Mouse (Mus musculus): ENCODE data around the gene Slc15a4.

Slc15a4 gene

DNA sequence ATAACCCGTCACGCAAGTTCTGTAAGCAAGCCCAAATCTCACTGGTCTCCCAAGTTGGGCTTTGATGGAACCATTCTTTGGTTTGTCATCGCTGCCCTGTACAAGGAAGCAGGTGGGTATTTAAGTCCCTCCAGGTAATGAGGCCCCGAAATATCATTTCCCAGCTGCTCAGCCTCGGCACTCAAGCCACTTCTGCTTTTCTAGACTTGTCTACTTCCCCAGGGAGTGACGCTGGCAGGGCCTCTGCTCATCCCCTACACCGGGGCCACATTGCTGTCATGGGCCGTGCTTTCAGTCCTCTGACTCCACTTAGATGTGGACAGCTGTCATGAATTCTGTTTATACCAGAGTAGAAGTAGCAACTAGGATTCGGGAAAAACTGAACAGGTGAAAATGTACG lies 11.6 kb downstream of the Slc15a4 start:
- peak; percentile 92 for DNase-seq (ENCODE audit: low read depth, low spot score)

DNA sequence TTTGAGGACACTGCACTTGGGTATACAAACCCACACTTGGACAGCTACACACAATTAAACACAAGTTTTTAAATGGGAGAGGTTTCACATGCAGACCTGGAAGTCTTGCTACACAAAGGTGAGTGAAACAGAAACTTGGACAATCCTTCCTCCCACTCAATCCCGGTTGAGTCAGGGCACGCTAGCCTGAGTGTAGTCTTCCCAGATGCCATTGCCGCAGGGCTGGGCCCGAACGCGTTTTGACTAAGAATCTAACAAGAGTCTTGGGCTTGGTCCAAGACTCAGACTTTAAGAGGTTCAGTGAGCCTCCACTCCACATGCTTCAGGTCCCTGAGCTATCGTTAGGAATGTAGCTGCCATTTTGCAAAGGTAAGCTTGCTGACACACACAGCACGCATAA lies 12.3 kb downstream of the Slc15a4 start:
- no peak for DNase-seq (ENCODE audit: low read depth, low spot score)

DNA sequence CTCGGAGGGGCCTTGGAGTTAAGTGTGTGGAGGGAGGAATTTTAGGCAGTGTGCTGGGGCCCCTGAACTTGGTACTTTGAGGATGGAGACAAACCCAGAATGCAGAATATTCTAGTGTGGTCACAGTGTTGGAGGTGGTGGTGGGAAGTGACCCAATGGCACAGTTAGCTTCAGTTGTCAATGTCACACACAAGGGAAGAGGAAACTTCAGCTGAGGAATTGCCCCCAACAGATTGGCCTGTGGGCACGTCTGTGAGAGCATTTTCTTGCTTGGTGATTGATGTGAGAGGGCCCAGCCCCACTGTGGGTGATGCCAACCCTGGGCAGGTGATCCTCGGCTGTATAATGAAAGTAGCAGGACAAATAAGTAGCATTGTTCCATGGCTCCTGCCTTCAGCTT lies 13.9 kb downstream of the Slc15a4 start:
- DNase-seq (ENCODE audit: low read depth, low spot score) = no peak

DNA sequence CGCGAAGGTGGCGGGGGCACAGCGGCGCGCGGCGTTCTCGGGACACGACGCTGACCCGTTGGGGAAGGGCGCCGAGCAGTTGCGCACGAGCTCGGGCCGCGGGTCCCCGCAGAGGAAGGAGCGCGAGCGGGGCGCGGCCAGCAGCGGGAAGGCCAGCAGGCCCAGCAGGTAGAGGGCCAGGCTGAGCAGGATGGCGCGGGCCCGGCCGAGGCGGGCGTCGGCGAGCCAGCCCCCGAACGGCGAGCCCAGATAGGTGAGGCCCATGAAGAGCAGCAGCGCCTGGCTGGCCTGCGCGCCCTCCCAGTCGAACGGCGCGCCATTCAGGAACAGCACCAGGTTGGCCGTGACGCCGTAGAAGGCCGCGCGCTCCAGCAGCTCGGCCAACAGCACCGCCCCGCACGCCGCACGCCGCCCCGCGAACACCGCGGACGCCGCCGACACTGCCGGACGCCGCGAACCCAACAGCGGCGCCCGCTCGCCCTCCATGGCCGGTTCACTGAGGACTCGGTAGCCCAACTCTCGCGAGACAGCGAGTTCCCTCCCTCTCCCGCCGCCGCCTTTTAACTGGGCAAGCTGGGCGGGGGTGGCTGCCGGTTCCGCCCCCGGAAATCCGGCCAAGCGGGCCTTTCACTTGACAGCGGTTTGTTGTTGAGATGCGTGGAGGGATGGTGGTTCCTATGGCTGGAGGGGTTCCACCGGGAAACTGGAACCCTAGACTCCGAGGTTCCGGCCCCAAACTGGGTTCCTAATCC lies 15.6 kb downstream of the Slc15a4 start:
- peak; percentile 97 for DNase-seq (ENCODE audit: low read depth, low spot score)

DNA sequence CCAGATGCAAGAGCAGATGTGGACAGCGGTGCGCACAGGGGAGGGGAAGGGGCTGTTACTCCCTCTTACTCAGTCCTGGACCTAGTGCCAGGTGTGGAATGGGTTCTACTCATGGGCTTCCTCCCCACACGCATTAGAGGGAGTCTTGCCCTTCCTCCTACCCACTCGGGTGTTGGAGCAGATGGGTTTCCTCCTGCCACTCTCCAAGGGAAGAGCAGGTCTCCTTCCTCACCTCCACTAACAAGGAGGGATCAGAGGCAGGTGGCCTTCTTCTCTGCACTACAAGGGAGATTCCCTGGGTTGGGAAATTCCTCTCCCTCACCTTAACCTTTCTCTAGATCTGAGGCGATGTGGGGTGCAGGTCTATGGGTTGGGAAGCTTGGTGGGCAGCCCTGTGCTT lies 16.5 kb downstream of the Slc15a4 start:
- peak; percentile 66 for DNase-seq (ENCODE audit: low read depth, low spot score)

DNA sequence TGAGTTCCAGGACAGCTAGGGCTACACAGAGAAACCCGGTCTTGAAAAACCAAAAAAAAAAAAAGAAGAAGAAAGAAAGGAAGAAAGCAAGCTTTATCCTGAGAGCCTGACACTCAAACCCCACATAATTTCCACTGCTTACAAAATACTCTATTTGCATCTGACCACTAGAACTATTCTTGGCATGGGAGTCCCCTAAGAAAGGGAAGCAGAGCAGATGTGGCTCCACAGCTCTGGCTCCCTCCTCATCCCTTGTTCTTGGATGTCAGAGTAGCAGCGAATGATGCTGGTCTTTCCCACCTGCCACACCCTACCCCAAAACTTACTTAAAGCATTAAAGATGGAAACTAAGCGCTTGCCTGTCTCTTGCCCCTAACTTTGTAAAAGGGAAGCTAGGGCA lies 17.2 kb downstream of the Slc15a4 start:
- no peak for DNase-seq (ENCODE audit: low read depth, low spot score)

DNA sequence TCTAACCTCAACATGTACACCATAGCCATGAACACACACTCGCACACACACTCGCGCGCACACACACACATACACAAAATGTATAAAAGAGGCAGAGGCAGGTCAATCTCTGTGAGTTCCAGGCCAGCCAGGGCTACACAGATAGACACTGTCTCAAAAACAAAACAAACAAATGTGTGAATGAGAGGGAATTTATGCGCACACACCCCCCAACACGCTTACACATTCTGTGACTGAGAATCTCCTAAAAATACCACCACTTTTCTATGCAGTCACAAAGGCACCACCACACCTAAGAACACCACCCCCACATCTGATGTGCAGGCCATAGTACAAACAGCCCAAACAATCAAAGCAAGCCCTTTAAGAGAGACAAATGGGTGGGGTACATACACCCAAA lies 20.3 kb downstream of the Slc15a4 start:
- peak; percentile 55 for DNase-seq (ENCODE audit: low read depth, low spot score)

DNA sequence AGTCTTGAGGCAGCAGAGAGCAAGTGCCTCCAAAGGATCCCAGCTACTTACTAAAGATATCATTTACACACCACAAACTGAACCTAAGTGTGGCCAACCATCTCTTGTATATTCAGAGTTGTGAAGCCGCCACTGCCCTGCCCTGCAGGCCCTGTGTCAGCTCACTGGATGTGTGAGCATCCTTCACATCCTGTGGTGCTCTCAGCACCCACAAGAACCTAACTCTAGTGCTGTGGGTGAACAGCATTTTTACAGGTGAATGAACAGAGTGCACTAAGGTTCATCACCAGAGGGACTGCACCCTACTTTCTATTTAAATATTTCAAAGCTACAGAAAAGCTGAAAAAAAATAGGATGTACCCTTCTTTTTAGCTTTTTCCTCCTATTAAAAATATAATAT lies 20.8 kb downstream of the Slc15a4 start:
- peak; percentile 60 for DNase-seq (ENCODE audit: low read depth, low spot score)

DNA sequence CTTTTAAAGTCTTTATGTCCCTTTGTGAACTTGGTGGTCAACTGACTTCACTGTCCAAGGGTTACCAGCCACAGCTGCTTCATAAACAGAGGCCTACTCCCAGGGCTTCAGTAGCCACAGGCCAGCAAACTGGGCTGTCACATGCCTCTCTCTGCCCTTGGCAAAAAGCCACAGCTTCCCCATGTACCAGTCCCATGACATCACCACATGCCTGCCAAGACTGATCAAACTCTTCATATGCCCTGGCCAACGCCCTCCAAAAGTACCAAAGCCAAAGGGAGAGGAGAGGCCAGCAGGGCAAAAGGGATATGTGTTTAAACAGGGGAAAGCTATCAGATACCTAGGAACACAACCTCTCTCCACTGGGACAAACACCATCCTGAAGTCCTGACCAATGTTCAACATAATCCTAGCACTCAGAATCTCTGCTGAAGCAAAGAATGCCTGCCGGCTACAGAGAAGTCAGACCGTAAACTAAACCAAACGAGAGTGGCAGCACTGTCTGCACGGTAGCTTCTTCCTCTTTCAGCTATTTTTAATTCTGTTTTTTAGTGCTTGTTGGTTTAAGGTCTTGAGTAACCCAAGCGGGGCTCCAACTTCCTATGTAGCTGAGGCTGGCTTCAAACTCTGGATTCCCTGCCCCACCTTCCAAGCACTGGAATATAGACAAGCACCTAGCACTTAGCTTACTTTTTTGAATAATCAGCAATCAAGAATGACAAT lies 21.7 kb downstream of the Slc15a4 start:
- DNase-seq (ENCODE audit: low read depth, low spot score) = peak; percentile 77

DNA sequence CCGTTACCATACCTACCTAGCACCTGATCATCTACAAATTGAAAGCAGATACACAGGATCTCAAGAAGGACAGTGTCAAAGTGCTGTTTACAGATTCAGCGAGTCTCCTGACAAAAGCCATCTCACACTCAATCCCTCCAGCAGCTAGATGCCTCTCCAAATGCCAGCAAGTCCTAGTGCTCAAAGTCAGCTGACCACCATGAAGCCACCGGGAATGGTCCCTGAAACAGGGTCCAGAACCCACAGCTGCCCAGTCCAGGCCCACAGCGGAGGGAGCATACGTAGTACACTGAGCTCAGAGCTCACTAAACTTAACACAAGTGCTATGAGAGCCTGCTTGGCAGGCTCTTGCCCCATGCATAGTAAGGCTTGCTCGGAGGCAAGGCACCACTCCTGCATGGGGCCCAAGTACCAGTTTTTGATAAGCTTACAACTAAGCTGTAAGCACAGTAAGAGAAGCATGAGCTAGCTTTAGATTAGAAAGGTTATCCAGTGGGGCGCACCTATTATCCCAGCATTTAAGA lies 23.4 kb downstream of the Slc15a4 start:
- DNase-seq (ENCODE audit: low read depth, low spot score) = no peak

DNA sequence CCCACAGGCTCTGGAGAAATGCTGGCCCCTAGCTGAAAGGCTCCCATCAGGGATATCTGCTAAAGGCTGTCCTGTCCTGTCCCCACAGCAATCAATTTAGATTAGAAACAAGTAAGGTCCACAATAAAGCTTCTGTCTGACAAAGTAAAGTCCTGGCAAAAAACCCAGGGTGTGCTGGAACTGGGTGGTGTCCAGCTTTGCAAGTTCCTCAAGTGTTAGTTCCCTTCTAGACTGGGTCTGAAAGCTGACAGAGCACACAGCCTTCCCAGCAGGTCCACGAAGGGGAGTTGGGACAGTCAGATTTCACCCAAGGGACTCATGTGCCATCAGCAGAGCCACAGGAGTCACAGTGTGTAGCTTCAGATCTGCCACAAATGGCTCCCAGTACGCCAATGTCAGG lies 25.2 kb downstream of the Slc15a4 start:
- no peak for DNase-seq (ENCODE audit: low read depth, low spot score)

DNA sequence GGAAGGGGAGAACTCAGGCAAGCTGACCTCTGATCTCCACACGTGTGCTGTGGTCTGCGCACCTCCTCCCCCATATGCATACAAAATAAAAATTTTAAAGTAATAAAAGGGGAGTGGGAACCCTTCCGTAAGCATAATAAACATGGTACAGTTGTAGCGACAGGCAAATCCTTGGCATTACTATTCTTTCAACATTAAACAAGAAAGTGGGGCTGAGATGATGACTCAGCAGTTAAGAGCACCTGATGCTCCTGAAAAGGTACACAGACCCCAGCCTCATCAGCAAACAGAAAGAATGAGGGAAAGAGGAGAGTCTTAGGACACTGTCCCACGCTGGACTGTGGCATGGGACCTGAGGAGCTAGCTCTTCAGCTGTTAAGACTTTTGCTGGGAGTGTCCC lies 29.7 kb downstream of the Slc15a4 start:
- DNase-seq (ENCODE audit: low read depth, low spot score) = no peak

DNA sequence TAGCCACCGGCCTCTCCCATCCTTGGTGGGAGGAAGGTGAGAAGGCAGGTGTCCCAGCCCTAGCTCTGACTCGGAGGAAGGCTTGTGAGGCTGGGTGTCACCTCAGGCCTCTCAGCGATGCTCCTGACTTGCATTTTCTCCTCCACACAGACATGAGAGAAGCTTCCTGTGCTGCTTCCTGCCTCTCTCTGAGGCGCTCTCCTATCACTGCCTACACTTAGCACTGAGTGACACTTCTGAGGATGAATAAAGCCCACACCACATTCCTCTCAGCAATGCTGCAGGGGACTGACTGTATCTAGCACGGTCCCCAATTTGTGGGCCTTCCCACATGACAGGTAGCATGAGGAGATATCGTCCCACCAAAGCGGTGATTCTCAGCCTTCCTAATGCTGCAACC lies 35.8 kb downstream of the Slc15a4 start:
- DNase-seq (ENCODE audit: low read depth, low spot score) = no peak

DNA sequence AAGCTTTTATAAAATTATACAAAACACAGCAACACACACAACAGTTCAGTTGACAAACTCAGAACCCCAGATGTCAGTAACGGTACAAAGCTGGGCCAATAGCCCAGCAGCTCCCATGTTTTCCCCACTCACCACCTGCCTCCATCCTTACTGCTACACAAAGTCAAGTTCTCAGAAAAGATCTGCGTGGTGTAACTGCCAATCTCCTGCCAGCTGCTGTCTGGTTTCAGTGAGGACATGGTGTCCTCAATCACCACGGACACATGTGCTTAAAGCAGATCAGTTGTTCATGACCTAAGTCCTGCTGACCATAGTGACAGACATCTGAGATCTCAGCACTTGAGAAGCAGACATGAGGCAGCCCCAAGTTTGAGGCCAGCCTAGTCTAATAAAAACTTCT lies 37.0 kb downstream of the Slc15a4 start:
- DNase-seq (ENCODE audit: low read depth, low spot score) = no peak

DNA sequence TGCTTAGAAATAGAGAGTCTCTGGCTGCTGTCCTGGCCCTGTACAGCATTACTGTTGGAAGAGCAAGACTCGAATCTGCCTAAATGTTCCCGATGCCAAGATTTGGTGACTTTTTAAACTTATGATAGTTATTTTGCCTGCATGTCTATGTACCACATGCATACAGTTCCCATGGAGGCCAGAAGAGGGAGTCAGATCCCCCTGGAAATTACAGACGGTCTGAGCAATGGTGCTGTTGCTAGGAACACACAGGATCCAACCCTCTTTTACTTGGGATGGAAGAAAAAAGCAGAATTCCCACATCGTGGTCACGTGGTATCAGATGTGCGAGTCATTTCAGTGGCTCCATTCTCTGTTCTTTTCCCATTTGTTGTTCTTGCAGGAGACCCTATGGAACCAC lies 39.8 kb downstream of the Slc15a4 start:
- DNase-seq (ENCODE audit: low read depth, low spot score) = peak; percentile 35

DNA sequence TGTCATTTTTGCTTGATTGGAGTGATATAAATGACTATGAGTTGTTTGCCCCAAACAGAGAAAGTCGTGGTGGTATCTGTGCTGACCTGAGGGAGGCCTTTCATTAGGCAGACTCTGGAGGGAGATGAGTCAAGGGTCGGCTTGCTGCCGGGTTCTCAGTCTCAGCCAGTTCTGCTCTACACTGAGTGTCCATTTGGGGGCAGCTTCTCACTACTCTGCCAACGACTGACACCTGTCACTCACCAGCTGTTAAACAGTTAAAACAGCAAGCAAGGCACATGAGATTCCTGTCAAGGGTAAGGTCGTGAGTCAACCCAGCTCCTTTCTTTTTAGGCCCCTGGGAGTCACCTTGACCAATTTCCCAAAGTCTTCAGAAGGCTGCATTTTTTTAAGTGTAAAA lies 40.3 kb downstream of the Slc15a4 start:
- DNase-seq (ENCODE audit: low read depth, low spot score) = no peak

DNA sequence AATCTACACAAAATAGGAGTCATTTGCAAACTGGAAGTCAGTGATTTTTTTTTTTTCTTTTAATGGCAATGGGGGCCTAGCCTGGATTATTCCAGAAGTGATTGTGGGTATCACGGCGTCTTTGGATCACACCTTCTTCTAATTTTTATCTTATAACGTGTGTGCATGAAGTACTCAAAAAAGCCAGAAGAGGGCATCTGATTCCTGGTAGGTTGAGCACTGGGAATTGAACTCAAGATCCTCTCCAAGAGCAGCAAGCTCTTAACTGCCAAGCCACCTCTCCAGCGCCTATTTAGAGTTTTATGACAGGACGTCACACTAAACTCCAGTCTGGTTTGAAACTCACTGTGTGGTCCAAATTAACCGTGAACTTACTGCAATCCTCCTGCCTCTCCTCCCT lies 44.8 kb downstream of the Slc15a4 start:
- peak; percentile 50 for DNase-seq (ENCODE audit: low read depth, low spot score)

DNA sequence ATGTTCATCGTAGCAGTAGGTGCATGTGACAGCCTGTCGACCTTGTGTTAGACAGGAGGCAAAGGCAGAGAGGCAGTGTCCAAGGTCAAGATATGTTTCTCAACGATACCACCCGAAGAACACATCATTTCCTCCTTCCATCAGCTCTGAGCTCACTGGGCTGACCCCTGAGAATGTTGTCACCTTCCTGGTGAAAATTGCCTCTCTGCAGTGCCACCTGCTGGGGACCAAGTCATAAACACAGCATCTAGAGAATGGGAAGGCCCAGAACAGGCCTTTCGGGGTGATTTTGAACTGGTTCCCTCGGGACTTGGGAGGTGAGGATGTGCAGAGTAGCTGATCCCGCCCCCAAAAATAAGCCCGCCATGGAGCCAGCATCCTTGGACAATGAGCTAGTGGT lies 49.0 kb downstream of the Slc15a4 start:
- peak; percentile 44 for DNase-seq (ENCODE audit: low read depth, low spot score)

DNA sequence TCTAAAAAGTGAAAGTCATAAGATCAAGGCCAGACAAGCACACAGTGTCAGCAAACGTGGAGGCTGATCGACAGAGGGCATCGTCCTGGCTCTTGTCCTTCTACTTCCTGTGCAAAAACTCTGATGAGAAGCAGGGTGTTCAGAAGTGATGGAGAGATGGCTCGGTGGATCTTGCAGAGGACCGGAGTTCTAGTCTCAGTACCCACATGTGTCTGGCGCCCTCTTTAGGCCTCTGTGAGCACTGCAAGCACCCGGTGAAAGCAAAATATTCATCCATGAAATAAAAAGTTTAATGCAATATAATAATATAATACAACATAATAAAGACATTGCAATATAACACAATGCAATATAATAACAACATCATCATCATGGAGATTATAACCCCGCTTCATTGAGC lies 55.3 kb downstream of the Slc15a4 start:
- DNase-seq (ENCODE audit: low read depth, low spot score) = peak; percentile 30

DNA sequence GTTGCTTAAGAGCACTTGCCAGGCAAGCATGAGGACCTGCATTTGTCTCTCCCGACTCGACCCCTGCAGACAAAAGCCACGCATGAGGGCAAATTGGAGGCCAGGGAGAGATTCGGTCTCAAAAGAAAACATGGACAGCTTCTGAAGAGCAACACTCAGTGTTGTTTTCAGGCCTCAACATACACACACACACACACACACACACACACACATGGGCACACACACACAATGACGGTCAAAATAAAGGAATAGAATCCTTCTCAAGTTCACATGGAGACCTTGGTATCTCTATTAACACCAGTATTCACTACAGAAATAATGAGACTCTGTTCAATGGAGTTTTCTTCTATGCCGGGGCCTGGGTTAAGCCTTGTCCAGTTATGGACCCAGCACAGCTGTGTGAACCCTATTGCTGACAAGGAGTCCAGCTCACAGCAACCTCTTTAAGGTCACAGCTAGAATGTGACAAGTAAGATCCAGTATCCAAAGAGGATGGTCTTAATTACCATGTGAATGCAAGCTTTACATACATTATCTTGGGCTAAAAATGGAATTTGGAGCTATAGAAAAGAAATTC lies 65.4 kb downstream of the Slc15a4 start:
- DNase-seq (ENCODE audit: low read depth, low spot score) = no peak

DNA sequence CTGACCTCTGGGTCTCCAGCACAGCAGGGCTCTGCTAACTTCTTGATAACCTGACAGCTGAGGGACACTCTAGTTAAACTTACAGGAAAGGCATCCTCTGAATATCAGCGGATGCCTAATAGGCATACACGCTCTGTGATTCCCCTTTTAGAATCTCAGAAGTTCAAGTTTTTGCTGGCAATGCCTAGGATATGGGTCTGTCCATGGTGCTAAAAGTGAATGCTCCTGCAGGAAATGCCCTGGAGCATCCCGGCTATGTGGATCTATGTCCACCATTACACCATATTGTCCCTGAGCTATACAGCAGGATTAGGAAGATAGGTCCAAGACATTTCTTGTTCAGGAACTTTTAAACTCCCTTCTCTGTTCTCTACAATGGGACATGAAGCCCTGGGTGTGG lies 71.6 kb downstream of the Slc15a4 start:
- no peak for DNase-seq (ENCODE audit: low read depth, low spot score)

DNA sequence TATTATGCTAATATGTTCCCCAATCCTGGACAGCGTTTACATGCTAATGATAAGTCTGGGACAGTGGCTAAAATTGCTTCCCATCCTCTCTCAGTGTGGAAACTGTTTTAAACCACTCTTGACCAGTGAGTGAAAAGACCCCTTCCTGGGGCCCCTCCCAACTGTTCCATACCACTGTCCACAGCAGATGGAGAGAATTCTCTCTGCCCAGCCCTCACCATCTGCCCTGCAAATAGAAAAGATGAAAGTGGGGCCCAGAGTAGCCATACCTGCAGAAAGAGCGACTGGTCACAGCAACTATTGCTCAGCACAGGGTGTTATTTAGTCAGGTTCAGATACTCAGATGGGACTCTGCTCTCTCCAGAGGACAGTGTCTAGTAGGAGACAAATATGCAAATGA lies 84.6 kb downstream of the Slc15a4 start:
- no peak for DNase-seq (ENCODE audit: low read depth, low spot score)

DNA sequence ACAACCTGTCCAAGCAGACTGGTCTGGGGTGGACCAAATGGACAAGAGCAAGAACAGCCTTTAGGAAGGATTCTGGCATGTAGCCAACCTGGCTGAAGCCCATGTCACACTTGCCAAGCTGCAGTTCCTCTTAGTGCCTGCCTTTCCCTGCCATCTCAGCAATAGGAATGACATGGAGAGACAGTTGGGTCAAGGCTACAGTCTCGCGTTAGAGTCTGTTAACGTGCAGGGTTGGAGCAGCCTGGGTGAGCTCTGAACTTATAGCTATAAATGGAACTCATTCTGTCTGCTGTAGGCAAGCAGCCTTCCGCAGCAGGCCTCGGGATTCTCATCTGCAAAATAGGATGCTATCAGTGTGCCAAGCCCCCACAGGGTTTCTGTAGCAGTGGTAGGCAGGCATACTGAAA lies 86.1 kb downstream of the Slc15a4 start:
- DNase-seq (ENCODE audit: low read depth, low spot score) = no peak

All from A20 (cell line).